Mouse (Mus musculus) lung, adult 18-20 months (tissue): Measurements from ENCODE around the gene Eif4a3.

Experiments used
- DNase-seq, 2 experiments: peaks; one replicate each; pipeline ENCODE4 v3.0.0; 2022; ENCODE audit warnings: mixed read lengths in 2 of 2

Eif4a3 gene

GRCm38 (mm10) chr11:119239480-119239879, 60.4 kb downstream of the Eif4a3 start:
- DNase-seq: peak in 1 of 2 experiments; percentile 32
